Mouse (Mus musculus) intestine, postnatal 0 days (tissue): ENCODE results near the gene Mboat1. TPM values are rescaled to one million over a fixed set of nuclear protein-coding genes. Genes with fewer than 3 reads are reported as not detected.
A peak's percentile ranks its signal among the peaks of the same experiment; 100 is the strongest.

Experiments used
- ATAC-seq: fragments of 200-750 bp; cut with Nextera tagmentation; 2 replicates; pipeline ENCODE4 v1.8.0; 2017; ENCODE audit warnings: mild to moderate bottlenecking, moderate TSS enrichment, moderate library complexity
- H3K27ac ChIP-seq: fragments of 300-500 bp; sonication (generic); 2 replicates; pipeline ENCODE4 v1.5.1; 2014; ENCODE audit warnings: mild to moderate bottlenecking, low read depth, low read length, moderate library complexity
- H3K27me3 ChIP-seq: fragments of 300-500 bp; sonication (generic); replicated peaks from 2 replicates; pipeline ENCODE4 v1.6.1; 2014; ENCODE audit warnings: low read length, mixed read lengths; ENCODE audit not compliant: control insufficient read depth, insufficient read depth
- H3K36me3 ChIP-seq: fragments of 300-500 bp; sonication (generic); 2 replicates; pipeline ENCODE4 v1.6.1; 2014; ENCODE audit warnings: mild to moderate bottlenecking, moderate library complexity; ENCODE audit not compliant: control insufficient read depth, insufficient read depth
- H3K4me1 ChIP-seq: fragments of 300-500 bp; sonication (generic); replicated peaks from 2 replicates; pipeline ENCODE4 v1.6.1; 2014; ENCODE audit warnings: antibody characterized with exemption, low read length, mixed read lengths; ENCODE audit not compliant: control insufficient read depth, insufficient read depth
- H3K4me2 ChIP-seq: fragments of 300-500 bp; sonication (generic); replicated peaks from 2 replicates; pipeline ENCODE4 v1.6.1; 2014; ENCODE audit warnings: low read depth, mild to moderate bottlenecking, moderate library complexity
- H3K4me3 ChIP-seq: fragments of 300-500 bp; sonication (generic); 2 replicates; pipeline ENCODE4 v1.5.1; 2014; ENCODE audit warnings: low read depth, low read length
- H3K9ac ChIP-seq: fragments of 300-500 bp; sonication (generic); 2 replicates; pipeline ENCODE4 v1.6.1; 2014; ENCODE audit warnings: mild to moderate bottlenecking, low read depth, low read length
- H3K9me3 ChIP-seq: fragments of 300-500 bp; sonication (generic); 2 replicates; pipeline ENCODE4 v1.6.1; 2016; ENCODE audit warnings: mixed run types; ENCODE audit not compliant: control insufficient read depth
- CTCF ChIP-seq: sonication (generic); IDR thresholded peaks from 2 replicates; pipeline ENCODE4 v1.5.1; 2016; ENCODE audit warnings: low read depth, mild to moderate bottlenecking, control low read depth, antibody characterized with exemption, moderate library complexity
- WGBS: fragments of 180-500 bp; shearing (Covaris S2); extraction: QIAGEN DNeasy Blood & Tissue Kit; methylation state at CpG from one replicate; pipeline ENCODE4 v1.1.7; 2014; 5-methylcytosine and 5-hydroxymethylcytosine counted together
- polyA plus RNA-seq: library from polyadenylated mRNA; unstranded; fragments of >200 nt; fragmentation: Nextera tagmentation; extraction: Ambion mirVana; gene quantifications from 2 replicates; pipeline ENCODE4 v1.2.1, GENCODE M21; 2015

The Mboat1 gene
- polyA plus RNA-seq = 10.8 and 13.6 TPM in 2 replicates

DNA sequence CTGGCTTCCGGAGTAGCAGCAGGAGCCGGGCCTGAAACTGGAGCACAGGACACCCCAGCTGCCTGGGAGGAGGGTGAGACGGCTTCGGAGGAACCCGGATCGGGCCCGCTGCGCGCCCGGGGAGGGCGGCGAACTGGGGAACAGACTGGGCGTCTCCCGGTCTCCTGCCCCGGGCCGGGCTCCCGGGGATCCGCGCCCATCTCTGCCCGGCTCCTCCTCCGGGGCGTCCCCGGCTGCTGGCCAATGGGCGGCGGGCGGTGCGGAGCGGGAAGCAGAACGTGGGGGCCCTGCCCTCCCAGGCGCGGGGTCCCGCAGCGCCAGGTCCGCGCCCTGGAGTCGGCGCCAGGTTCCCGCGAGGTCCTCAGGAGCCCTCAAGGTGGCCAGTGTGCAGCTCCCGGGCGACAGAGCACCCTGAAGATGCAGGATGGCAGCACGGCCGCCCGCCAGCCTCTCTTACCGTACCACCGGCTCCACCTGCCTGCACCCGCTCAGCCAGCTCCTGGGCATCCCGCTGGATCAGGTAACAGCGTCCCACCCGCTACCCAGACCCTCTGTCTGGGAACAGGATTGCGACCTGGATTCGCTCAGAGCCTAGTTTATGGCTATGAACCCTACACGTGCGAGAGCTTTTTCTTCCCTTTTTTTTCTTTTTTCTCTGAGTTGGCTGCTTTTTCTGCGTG lies at the start of gene Mboat1:
Mboat1 (plus strand) TSS at position 247 of the 680 bp plus-strand sequence.
- H3K4me2 ChIP-seq = peak within 1 kb of the TSS; percentile 99
- H3K27me3 ChIP-seq = no peaks in the 10 kb centered on the region
- no peaks in the 10 kb centered on the region for H3K9me3 ChIP-seq
- peak within 1 kb of the TSS; percentile 64 for H3K9ac ChIP-seq
- H3K4me3 ChIP-seq = peak within 1 kb of the TSS; percentile 73
- ATAC-seq = peak; percentile 94
- no peak for TF ChIP-seq CTCF
- H3K36me3 ChIP-seq = no peaks in the 10 kb centered on the region
- no peaks in the 10 kb centered on the region for H3K4me1 ChIP-seq
- peak within 1 kb of the TSS; percentile 9; the same call in 1 of the 2 replicates for H3K27ac ChIP-seq
- WGBS = under 1% methylated on average over 47 of the region's 55 CpGs

DNA sequence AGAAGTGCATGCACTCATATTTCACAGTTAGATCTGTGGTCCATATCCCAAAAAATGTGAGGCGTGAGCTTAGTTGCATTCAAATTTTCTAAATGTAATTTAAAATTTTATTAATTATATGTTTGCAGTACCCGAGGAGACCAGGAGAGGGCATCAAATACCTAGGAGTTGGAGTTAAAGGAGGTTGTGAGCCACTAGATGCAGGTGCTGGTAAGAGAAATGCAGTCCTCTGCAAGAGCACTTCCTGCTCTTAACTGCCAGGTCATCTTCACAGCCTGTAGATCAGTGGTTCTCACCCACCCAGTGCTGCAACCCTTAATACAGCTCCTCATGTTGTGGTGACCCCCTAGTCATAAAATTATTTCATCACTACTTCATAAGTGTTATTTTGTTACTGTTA lies 43.2 kb upstream of the Mboat1 start:
- Histone ChIP-seq H3K9ac (no peak overlapping the region), H3K4me1 (no peaks in the 10 kb centered on the region), H3K9me3 (no peaks in the 10 kb centered on the region), H3K27ac (no peak overlapping the region), H3K4me3 (no peak overlapping the region), H3K36me3 (no peaks in the 10 kb centered on the region), H3K27me3 (no peaks in the 10 kb centered on the region), H3K4me2 (no peak overlapping the region)
- 39% methylated on average over 2 of the region's 2 CpGs for WGBS
- no peak for ATAC-seq
- peak; percentile 72 for TF ChIP-seq CTCF

DNA sequence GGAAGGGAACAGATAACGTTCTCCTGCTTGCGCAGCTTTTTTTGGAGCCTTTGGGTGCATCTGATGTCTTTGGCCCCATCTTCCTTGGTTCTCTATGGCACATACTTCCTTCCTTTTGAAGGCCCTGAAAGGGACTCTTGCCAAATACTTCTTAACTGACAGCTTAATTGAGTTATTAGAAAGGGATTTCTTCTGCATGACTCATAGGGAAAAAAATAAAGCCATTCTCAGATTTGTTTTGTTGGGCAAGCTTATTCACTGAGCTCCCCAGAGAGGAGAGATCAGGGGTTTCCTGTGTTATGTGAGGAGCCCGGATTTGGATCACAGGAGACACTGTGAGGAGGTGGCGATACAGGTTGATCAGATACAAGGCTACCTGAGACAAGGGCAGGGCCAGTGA lies 40.4 kb upstream of the Mboat1 start:
- no peak for TF ChIP-seq CTCF
- no peak for ATAC-seq
- WGBS = 76% methylated on average over 4 of the region's 4 CpGs

GRCm38 (mm10) chr13:30096536-30096935 lies 39.8 kb upstream of the Mboat1 start:
- Histone ChIP-seq H3K27ac (no peak overlapping the region), H3K9ac (no peak overlapping the region), H3K4me1 (no peaks in the 10 kb centered on the region), H3K4me2 (no peak overlapping the region), H3K4me3 (no peak overlapping the region), H3K36me3 (no peaks in the 10 kb centered on the region), H3K27me3 (no peaks in the 10 kb centered on the region), H3K9me3 (no peaks in the 10 kb centered on the region)
- WGBS = 57% methylated on average over 4 of the region's 4 CpGs
- TF ChIP-seq CTCF = no peak
- no peak for ATAC-seq

More for the DNA sequence above, 40.4 kb upstream of the Mboat1 start:
- Histone ChIP-seq H3K27ac (no peak overlapping the region), H3K36me3 (no peaks in the 10 kb centered on the region), H3K9me3 (no peaks in the 10 kb centered on the region), H3K4me1 (no peaks in the 10 kb centered on the region), H3K4me3 (no peak overlapping the region), H3K9ac (no peak overlapping the region), H3K4me2 (no peak overlapping the region), H3K27me3 (no peaks in the 10 kb centered on the region)

- TF ChIP-seq CTCF = no peak
- Histone ChIP-seq H3K4me3 (no peak overlapping the region), H3K9me3 (no peaks in the 10 kb centered on the region), H3K36me3 (no peaks in the 10 kb centered on the region), H3K4me2 (no peak overlapping the region), H3K4me1 (no peaks in the 10 kb centered on the region), H3K9ac (no peak overlapping the region), H3K27me3 (no peaks in the 10 kb centered on the region), H3K27ac (no peak overlapping the region)
- peak; percentile 94 for ATAC-seq
- WGBS = 36% methylated on average over 4 of the region's 4 CpGs
Measured at GRCm38 (mm10) chr13:30109001-30109600, 27.2 kb upstream of the Mboat1 start.

DNA sequence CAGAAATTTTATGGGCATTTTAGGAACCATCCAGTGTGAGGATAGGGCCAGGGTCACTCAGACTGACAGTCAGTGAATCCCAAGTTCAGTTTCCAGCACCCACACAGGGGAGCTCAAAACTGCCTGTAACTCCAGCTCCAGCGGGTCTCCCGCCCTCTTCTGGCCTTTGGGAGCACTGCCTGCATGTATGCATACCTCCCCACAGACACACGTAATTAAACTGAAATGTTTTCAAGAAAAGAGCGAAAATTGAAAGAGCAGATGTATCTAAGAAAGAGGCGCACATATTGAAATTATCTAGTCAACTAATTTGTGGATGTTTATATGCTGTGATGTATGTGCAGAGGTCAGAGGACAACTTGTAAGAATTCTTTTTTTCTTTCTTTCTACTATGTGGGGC lies 20.5 kb upstream of the Mboat1 start:
- H3K9ac ChIP-seq = no peak overlapping the region
- TF ChIP-seq CTCF = 0 out of 2 replicates have a peak, but pooled peaks have one; percentile 8

More for the DNA sequence above, 20.5 kb upstream of the Mboat1 start:
- no peaks in the 10 kb centered on the region for H3K9me3 ChIP-seq
- ATAC-seq = no peak
- H3K4me2 ChIP-seq = no peak overlapping the region
- H3K36me3 ChIP-seq = no peaks in the 10 kb centered on the region
- H3K4me3 ChIP-seq = no peak overlapping the region
- 90% methylated on average over 5 of the region's 5 CpGs for WGBS
- H3K27ac ChIP-seq = no peak overlapping the region
- H3K4me1 ChIP-seq = no peaks in the 10 kb centered on the region
- H3K27me3 ChIP-seq = no peaks in the 10 kb centered on the region
